In genomic region chr6:83138056-83138455, GRCm38 (mm10) we compare ENCODE assay signal across 8 mouse cellular contexts. TPM values are rescaled to one million over a fixed set of nuclear protein-coding genes. Genes with fewer than 3 reads are reported as not detected.
DNase-seq lines count a peak whose midpoint lies in the region; ATAC-seq lines count a peak whose summit lies in the region.

No protein-coding gene starts in this region.

- peak overlapping the region; percentile 81 for H3K4me2 ChIP-seq in forebrain, embryonic 11.5 days (ENCODE audit: low read depth, low read length, severe bottlenecking)
- peak overlapping the region; percentile 78 for H3K4me2 ChIP-seq in midbrain, embryonic 12.5 days (replicated peaks)

- peak overlapping the region; percentile 93 for H3K9ac ChIP-seq in forebrain, embryonic 11.5 days (ENCODE audit: low read length)
- H3K9ac ChIP-seq in midbrain, embryonic 12.5 days (replicated peaks), result peak overlapping the region; percentile 85

- H3K27ac ChIP-seq in forebrain, embryonic 11.5 days (ENCODE audit: low read depth, low read length), result peak overlapping the region; percentile 98
- peak overlapping the region; percentile 97 for H3K27ac ChIP-seq in midbrain, embryonic 12.5 days (replicated peaks)

- no peaks in the 10 kb centered on the region for H3K36me3 ChIP-seq in forebrain, embryonic 11.5 days (ENCODE audit: control insufficient read depth, insufficient read depth, low read length)
- no peaks in the 10 kb centered on the region for H3K36me3 ChIP-seq in midbrain, embryonic 12.5 days

- H3K4me1 ChIP-seq in forebrain, embryonic 11.5 days (replicated peaks; ENCODE audit: control insufficient read depth, insufficient read depth, low read length), result peaks cover 38% of the 10 kb centered on the region
- H3K4me1 ChIP-seq in midbrain, embryonic 12.5 days, result peaks cover 52% of the 10 kb centered on the region

- DNase-seq in thymus, postnatal 0 days (ENCODE audit: low spot score), result peak; percentile 66
- no peak for DNase-seq in thymus, postnatal 10 days (ENCODE audit: low spot score in 2 of 2)
- peak; percentile 76 for DNase-seq in forebrain, embryonic 11.5 days (ENCODE audit: low spot score)
- peak; percentile 43 for DNase-seq in kidney, adult 9 months
- DNase-seq in layer of hippocampus, postnatal 10 days (ENCODE audit: low spot score in 2 of 2), result no peak
- DNase-seq in layer of hippocampus, adult 9-11 months, result no peak

- no peaks in the 10 kb centered on the region for H3K9me3 ChIP-seq in forebrain, embryonic 11.5 days (ENCODE audit: control insufficient read depth, low read length)
- no peaks in the 10 kb centered on the region for H3K9me3 ChIP-seq in midbrain, embryonic 12.5 days

- ATAC-seq in forebrain, embryonic 11.5 days (replicated peaks; ENCODE audit: low FRiP score), result peak; percentile 56
- peak; percentile 38 for ATAC-seq in midbrain, embryonic 12.5 days (ENCODE audit: low FRiP score, low read depth)
- ATAC-seq in cerebellum, adult (ENCODE audit: insufficient number of reproducible peaks, low FRiP score, low TSS enrichment), result no peak

- WGBS in forebrain, embryonic 11.5 days, result 1% methylated on average over 11 of the region's 11 CpGs
- WGBS in midbrain, embryonic 12.5 days, result 0% methylated on average over 11 of the region's 11 CpGs

- peak overlapping the region; percentile 50 for H3K4me3 ChIP-seq in forebrain, embryonic 11.5 days (ENCODE audit: low read depth, low read length)
- peak overlapping the region; percentile 55 for H3K4me3 ChIP-seq in midbrain, embryonic 12.5 days

- no peaks in the 10 kb centered on the region for H3K27me3 ChIP-seq in forebrain, embryonic 11.5 days (ENCODE audit: control insufficient read depth, insufficient read depth, low read length)
- H3K27me3 ChIP-seq in midbrain, embryonic 12.5 days, result peaks cover 48% of the 10 kb centered on the region

RNA-seq across cellular contexts. Expression of gene Rtkn, which starts 2.8 kb away (rescaled TPM):
- polyA plus RNA-seq in thymus, postnatal 0 days (2015; fragmentation: Nextera tagmentation; extraction: Ambion mirVana), result 29.1 and 30.9 TPM in 2 replicates
- polyA plus RNA-seq in forebrain, embryonic 11.5 days (2014; fragmentation: Nextera tagmentation; extraction: Ambion mirVana), result 17.8 and 23.0 TPM in 2 replicates
- 31.9 and 39.5 TPM in 2 replicates for polyA plus RNA-seq in midbrain, embryonic 12.5 days (2016; fragmentation: Nextera tagmentation; extraction: Ambion mirVana)
- total RNA-seq in layer of hippocampus, postnatal 10 days (2021), result 10 to 100 TPM; 36.2 to 36.5 TPM

RNA-seq across cellular contexts. Expression of gene Ino80b, which starts 12.8 kb away (rescaled TPM):
- polyA plus RNA-seq in thymus, postnatal 0 days (2015; fragmentation: Nextera tagmentation; extraction: Ambion mirVana), result 17.7 and 17.9 TPM in 2 replicates
- 20.0 and 27.7 TPM in 2 replicates for polyA plus RNA-seq in forebrain, embryonic 11.5 days (2014; fragmentation: Nextera tagmentation; extraction: Ambion mirVana)
- 18.4 and 19.4 TPM in 2 replicates for polyA plus RNA-seq in midbrain, embryonic 12.5 days (2016; fragmentation: Nextera tagmentation; extraction: Ambion mirVana)
- 10 to 100 TPM; 21.6 to 22.6 TPM for total RNA-seq in layer of hippocampus, postnatal 10 days (2021)

RNA-seq across cellular contexts. Expression of gene Wbp1, which starts 16.7 kb away (rescaled TPM):
- polyA plus RNA-seq in thymus, postnatal 0 days (2015; fragmentation: Nextera tagmentation; extraction: Ambion mirVana), result 69.7 and 71.1 TPM in 2 replicates
- polyA plus RNA-seq in forebrain, embryonic 11.5 days (2014; fragmentation: Nextera tagmentation; extraction: Ambion mirVana), result 141 and 154 TPM in 2 replicates
- 210 and 223 TPM in 2 replicates for polyA plus RNA-seq in midbrain, embryonic 12.5 days (2016; fragmentation: Nextera tagmentation; extraction: Ambion mirVana)
- total RNA-seq in layer of hippocampus, postnatal 10 days (2021), result 10 to 100 TPM; 68.6 to 72.7 TPM

RNA-seq across cellular contexts. Expression of gene Wdr54, which starts 18.1 kb away (rescaled TPM):
- 0.67 and 0.95 TPM in 2 replicates for polyA plus RNA-seq in thymus, postnatal 0 days (2015; fragmentation: Nextera tagmentation; extraction: Ambion mirVana)
- polyA plus RNA-seq in forebrain, embryonic 11.5 days (2014; fragmentation: Nextera tagmentation; extraction: Ambion mirVana), result 12.6 and 15.6 TPM in 2 replicates
- polyA plus RNA-seq in midbrain, embryonic 12.5 days (2016; fragmentation: Nextera tagmentation; extraction: Ambion mirVana), result 11.2 and 13.3 TPM in 2 replicates
- 10 to 100 TPM; 21.5 to 28.1 TPM for total RNA-seq in layer of hippocampus, postnatal 10 days (2021)

RNA-seq across cellular contexts. Expression of gene 1700003E16Rik, which starts 18.1 kb away (rescaled TPM):
- 0.21 and 0.44 TPM in 2 replicates for polyA plus RNA-seq in thymus, postnatal 0 days (2015; fragmentation: Nextera tagmentation; extraction: Ambion mirVana)
- 1.2 and 1.9 TPM in 2 replicates for polyA plus RNA-seq in forebrain, embryonic 11.5 days (2014; fragmentation: Nextera tagmentation; extraction: Ambion mirVana)
- polyA plus RNA-seq in midbrain, embryonic 12.5 days (2016; fragmentation: Nextera tagmentation; extraction: Ambion mirVana), result 2.6 and 2.7 TPM in 2 replicates
- total RNA-seq in layer of hippocampus, postnatal 10 days (2021), result 10 to 100 TPM; 20.6 to 22.1 TPM

Comparison
In these comparisons a context has a peak if more than half of its experiments do, and no peak if none do; other contexts are left out.
1. DNase-seq: peak in thymus, postnatal 0 days (single experiment), forebrain, embryonic 11.5 days (single experiment) and kidney, adult 9 months (single experiment); none in thymus, postnatal 10 days (0 of 2), layer of hippocampus, postnatal 10 days (0 of 2) and layer of hippocampus, adult 9-11 months (single experiment).